Mouse (Mus musculus) stomach, embryonic 14.5 days (tissue): ENCODE results near the gene Gm20388. TPM values are rescaled to one million over a fixed set of nuclear protein-coding genes. Genes with fewer than 3 reads are reported as not detected.

ENCODE experiments used
- ATAC-seq: fragments of 200-750 bp; cut with Nextera tagmentation; 2 replicates; pipeline ENCODE4 v1.8.0; 2017; ENCODE audit warnings: low read depth, moderate TSS enrichment; ENCODE audit not compliant: insufficient number of reproducible peaks, insufficient read depth, low FRiP score
- H3K27ac ChIP-seq: fragments of 300-500 bp; sonication (generic); 2 replicates; pipeline ENCODE4 v1.5.1; 2014; ENCODE audit warnings: mild to moderate bottlenecking, low read length, moderate library complexity, mixed read lengths
- H3K27me3 ChIP-seq: fragments of 300-500 bp; sonication (generic); 2 replicates; pipeline ENCODE4 v1.6.1; 2014; ENCODE audit warnings: low read length, control low read depth, mixed read lengths; ENCODE audit not compliant: control insufficient read depth, insufficient read depth
- H3K36me3 ChIP-seq: fragments of 300-500 bp; sonication (generic); 2 replicates; pipeline ENCODE4 v1.6.1; 2014; ENCODE audit warnings: mild to moderate bottlenecking, control low read depth, low read length, moderate library complexity, mixed read lengths; ENCODE audit not compliant: control insufficient read depth, insufficient read depth
- H3K4me1 ChIP-seq: fragments of 300-500 bp; sonication (generic); 2 replicates; pipeline ENCODE4 v1.6.1; 2014; ENCODE audit warnings: low read length, control low read depth, mixed read lengths; ENCODE audit not compliant: control insufficient read depth, insufficient read depth
- H3K4me2 ChIP-seq: fragments of 300-500 bp; sonication (generic); replicated peaks from 2 replicates; pipeline ENCODE4 v1.6.1; 2014; ENCODE audit warnings: low read depth, low read length, control low read depth
- H3K4me3 ChIP-seq: fragments of 300-500 bp; sonication (generic); 2 replicates; pipeline ENCODE4 v1.5.1; 2014; ENCODE audit warnings: low read depth, low read length, control low read depth
- H3K9ac ChIP-seq: fragments of 300-500 bp; sonication (generic); replicated peaks from 2 replicates; pipeline ENCODE4 v1.6.1; 2014; ENCODE audit warnings: low read depth, mild to moderate bottlenecking, control low read depth, low read length, moderate library complexity, mixed read lengths
- H3K9me3 ChIP-seq: fragments of 300-500 bp; sonication (generic); 2 replicates; pipeline ENCODE4 v1.6.1; 2016; ENCODE audit warnings: low read depth, low read length, control low read depth; ENCODE audit not compliant: control insufficient read depth
- WGBS: fragments of 180-500 bp; shearing (Covaris S2); extraction: QIAGEN DNeasy Blood & Tissue Kit; methylation state at CpG from one replicate; pipeline ENCODE4 v1.1.7; 2014; 5-methylcytosine and 5-hydroxymethylcytosine counted together
- polyA plus RNA-seq: library from polyadenylated mRNA; unstranded; fragments of >200 nt; fragmentation: Nextera tagmentation; extraction: Ambion mirVana; gene quantifications from 2 replicates; pipeline ENCODE4 v1.2.1, GENCODE M21; 2014

The Gm20388 gene
- polyA plus RNA-seq, 1 experiment from 2014 or later: 11.4 TPM

DNA sequence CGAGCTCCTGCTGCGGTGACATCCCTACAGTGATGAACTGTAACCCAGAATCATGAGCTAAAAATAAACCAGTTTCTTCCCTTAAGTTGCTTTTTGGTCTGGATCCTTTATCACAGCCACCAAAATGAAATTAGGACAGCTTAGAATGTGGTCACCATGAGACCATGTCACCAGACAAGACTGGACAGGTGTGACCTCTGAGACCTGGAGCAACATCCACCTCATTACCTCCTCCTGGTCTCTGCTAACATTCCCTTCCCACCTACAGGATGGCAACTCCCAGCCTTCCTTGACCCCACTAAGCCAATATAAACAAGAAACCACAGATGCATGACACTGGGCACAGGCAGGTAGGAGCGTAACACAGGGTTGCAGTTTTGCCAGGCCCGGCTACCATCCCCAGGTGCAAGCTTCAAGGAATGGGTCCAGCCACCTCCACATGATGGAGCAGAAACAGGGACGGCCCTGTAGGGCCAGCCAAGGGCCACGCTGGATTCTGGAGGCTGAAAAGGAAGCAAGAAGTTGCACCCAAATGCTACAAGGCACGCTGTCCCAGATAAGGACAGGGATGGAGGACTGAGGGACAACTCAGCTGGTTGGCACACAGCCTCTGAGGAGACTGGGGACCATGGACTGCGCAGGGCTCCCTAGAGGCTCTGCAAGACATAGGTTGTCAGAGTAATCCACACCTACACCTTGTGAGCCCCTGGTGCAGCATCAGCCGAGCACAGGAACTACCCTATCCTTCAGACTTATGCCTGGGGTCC is 2627.9 kb downstream of the Gm20388 start:
- no peak overlapping the region for H3K4me3 ChIP-seq
- H3K4me2 ChIP-seq: no peak overlapping the region
- 94% methylated on average over 9 of the region's 9 CpGs for WGBS
- ATAC-seq: no peak
- no peaks in the 10 kb centered on the region for H3K27me3 ChIP-seq
- H3K27ac ChIP-seq: no peak overlapping the region
- peaks cover 15% of the 10 kb centered on the region for H3K4me1 ChIP-seq
- H3K9ac ChIP-seq: no peak overlapping the region
- H3K9me3 ChIP-seq: no peaks in the 10 kb centered on the region
- no peaks in the 10 kb centered on the region for H3K36me3 ChIP-seq

DNA sequence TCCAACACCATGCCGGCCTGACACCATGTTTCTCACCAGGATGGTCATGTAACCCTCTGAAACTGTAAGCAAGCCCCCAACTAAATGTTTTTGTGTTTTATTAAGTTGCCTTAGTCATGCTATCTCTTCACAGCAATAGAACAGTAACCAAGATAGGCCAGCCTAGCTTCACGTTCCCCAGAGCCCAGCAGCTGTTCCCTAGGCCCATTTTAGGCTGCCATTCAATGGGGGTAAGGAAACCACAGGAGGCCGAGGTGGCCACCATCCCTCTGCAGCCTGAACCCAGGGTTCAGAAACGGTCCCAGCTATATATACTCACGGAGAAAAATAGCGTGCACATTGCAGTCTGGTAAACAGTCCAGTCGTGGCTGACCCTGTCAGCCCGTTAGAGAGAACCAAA is 2633.5 kb downstream of the Gm20388 start:
- Histone ChIP-seq H3K36me3 (no peaks in the 10 kb centered on the region), H3K27me3 (no peaks in the 10 kb centered on the region), H3K4me3 (no peak overlapping the region), H3K9me3 (no peaks in the 10 kb centered on the region), H3K4me2 (no peak overlapping the region), H3K27ac (no peak overlapping the region), H3K4me1 (peaks cover 27% of the 10 kb centered on the region), H3K9ac (no peak overlapping the region)
- ATAC-seq: no peak
- 87% methylated on average over 8 of the region's 8 CpGs for WGBS

- no peaks in the 10 kb centered on the region for H3K27me3 ChIP-seq
- peaks cover 33% of the 10 kb centered on the region for H3K4me1 ChIP-seq
- no peaks in the 10 kb centered on the region for H3K36me3 ChIP-seq
- ATAC-seq: peak; percentile 33; the same call in 1 of the 2 replicates
- no peaks in the 10 kb centered on the region for H3K9me3 ChIP-seq
- no peak overlapping the region for H3K4me2 ChIP-seq
- no peak overlapping the region for H3K9ac ChIP-seq
- H3K4me3 ChIP-seq: no peak overlapping the region
- 73% methylated on average over 7 of the region's 7 CpGs for WGBS
- H3K27ac ChIP-seq: no peak overlapping the region
Observed at GRCm38 (mm10) chr8:122546066-122546755, 2635.6 kb downstream of the Gm20388 start.

GRCm38 (mm10) chr8:122546811-122547453 is 2636.3 kb downstream of the Gm20388 start:
- Histone ChIP-seq H3K4me3 (no peak overlapping the region), H3K27ac (peak overlapping the region; percentile 33; the same call in 1 of the 2 replicates), H3K27me3 (no peaks in the 10 kb centered on the region), H3K4me2 (peak overlapping the region; percentile 15; the same call in 1 of the 2 replicates), H3K36me3 (no peaks in the 10 kb centered on the region), H3K9me3 (no peaks in the 10 kb centered on the region), H3K4me1 (peaks cover 33% of the 10 kb centered on the region), H3K9ac (no peak overlapping the region)
- ATAC-seq: no peak
- WGBS: 52% methylated on average over 24 of the region's 24 CpGs

DNA sequence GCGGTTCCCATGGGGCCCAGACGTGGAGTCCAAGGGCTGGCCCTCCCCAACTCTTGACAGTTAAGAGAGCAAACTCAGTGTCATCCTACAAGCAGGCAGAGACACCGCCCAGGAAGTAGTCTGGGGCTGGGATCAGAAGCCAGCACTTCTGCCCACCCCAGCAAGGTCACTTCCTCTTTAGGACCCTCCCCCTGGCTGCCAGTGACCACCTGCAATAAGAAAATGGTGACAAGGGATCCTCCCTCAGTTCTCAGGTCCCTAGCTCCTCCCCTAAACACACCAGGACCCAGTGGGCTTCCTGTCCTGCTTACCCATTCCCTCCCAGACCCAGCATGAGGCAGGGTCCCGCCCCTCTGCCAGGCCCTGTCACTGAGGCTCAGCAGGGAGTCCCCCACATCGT is 2637.2 kb downstream of the Gm20388 start:
- no peak for ATAC-seq
- Histone ChIP-seq H3K4me2 (no peak overlapping the region), H3K36me3 (no peaks in the 10 kb centered on the region), H3K27me3 (no peaks in the 10 kb centered on the region), H3K4me1 (peaks cover 33% of the 10 kb centered on the region), H3K27ac (peak overlapping the region; percentile 33; the same call in 1 of the 2 replicates), H3K9ac (no peak overlapping the region), H3K4me3 (no peak overlapping the region), H3K9me3 (no peaks in the 10 kb centered on the region)
- WGBS: 30% methylated on average over 5 of the region's 5 CpGs

DNA sequence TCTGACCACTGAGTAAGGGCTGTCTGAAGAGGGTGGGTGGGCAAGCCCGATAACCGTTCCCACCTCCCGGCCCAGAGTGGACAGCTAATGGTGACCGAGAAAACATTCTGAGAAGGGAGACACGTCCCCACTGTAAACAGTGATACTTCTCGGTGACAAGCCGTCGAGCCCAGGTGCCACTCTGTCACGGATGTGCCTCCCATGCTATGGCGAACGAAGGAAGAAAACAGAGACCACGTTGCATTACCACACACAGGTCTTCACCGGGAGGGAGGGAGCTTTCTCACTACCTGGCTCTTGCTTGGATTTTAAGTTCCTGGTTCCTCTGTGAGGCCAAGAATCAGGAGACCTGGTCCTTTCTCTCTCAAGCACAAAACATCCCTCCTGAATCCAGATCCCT is 2637.7 kb downstream of the Gm20388 start:
- no peaks in the 10 kb centered on the region for H3K9me3 ChIP-seq
- ATAC-seq: no peak
- H3K4me2 ChIP-seq: 0 out of 2 replicates have a peak overlapping the region, but pooled peaks have one; percentile 5
- no peaks in the 10 kb centered on the region for H3K36me3 ChIP-seq
- H3K27ac ChIP-seq: no peak overlapping the region
- peaks cover 33% of the 10 kb centered on the region for H3K4me1 ChIP-seq
- H3K4me3 ChIP-seq: no peak overlapping the region
- H3K27me3 ChIP-seq: no peaks in the 10 kb centered on the region
- WGBS: 55% methylated on average over 13 of the region's 13 CpGs
- H3K9ac ChIP-seq: no peak overlapping the region

GRCm38 (mm10) chr8:122548891-122549439 is 2638.3 kb downstream of the Gm20388 start:
- H3K4me2 ChIP-seq: peak overlapping the region; percentile 72
- WGBS: 80% methylated on average over 3 of the region's 3 CpGs
- H3K36me3 ChIP-seq: no peaks in the 10 kb centered on the region
- no peak for ATAC-seq
- no peaks in the 10 kb centered on the region for H3K9me3 ChIP-seq
- peaks cover 33% of the 10 kb centered on the region for H3K4me1 ChIP-seq
- no peak overlapping the region for H3K27ac ChIP-seq
- H3K27me3 ChIP-seq: no peaks in the 10 kb centered on the region
- peak overlapping the region; percentile 25; the same call in 1 of the 2 replicates for H3K9ac ChIP-seq
- 0 out of 2 replicates have a peak overlapping the region, but pooled peaks have one; percentile 70 for H3K4me3 ChIP-seq
